Mouse (Mus musculus): ENCODE measurements around the gene Vwc2. TPM values are rescaled to one million over a fixed set of nuclear protein-coding genes. Genes with fewer than 3 reads are reported as not detected.

Gene Vwc2
- polyA plus RNA-seq, 1 experiment, result 0.52 TPM

- WGBS, result 28% methylated on average over 3 of the region's 3 CpGs
- TF ChIP-seq POLR2A (IDR thresholded peaks at IDR 0.05; ENCODE audit: low read depth, low read length) (no peak), CTCF (IDR thresholded peaks at IDR 0.05; ENCODE audit: extremely low read depth, insufficient read length, insufficient replicate concordance, low read depth, low read length) (no peak)
- no peaks in the 10 kb centered on the region for H3K27me3 ChIP-seq (ENCODE audit: control insufficient read depth, insufficient read depth, low read length)
- H3K4me3 ChIP-seq (ENCODE audit: low read depth, low read length), result no peak overlapping the region
- H3K4me1 ChIP-seq (ENCODE audit: control insufficient read depth, insufficient read depth, insufficient read length, low read length), result no peaks in the 10 kb centered on the region
- H3K27ac ChIP-seq (ENCODE audit: insufficient read depth, low read depth, low read length), result no peak overlapping the region
- H3K36me3 ChIP-seq (ENCODE audit: control insufficient read depth, insufficient read depth, low read length), result no peaks in the 10 kb centered on the region
Measured at GRCm38 (mm10) chr11:11108922-11109321, 5.1 kb upstream of the Vwc2 start.

- WGBS, result 3% methylated on average over 34 of the region's 34 CpGs
- peak overlapping the region; percentile 18; the same call in 1 of the 2 replicates for H3K4me3 ChIP-seq (ENCODE audit: low read depth, low read length)
- H3K36me3 ChIP-seq (ENCODE audit: control insufficient read depth, insufficient read depth, low read length), result no peaks in the 10 kb centered on the region
- H3K27ac ChIP-seq (ENCODE audit: insufficient read depth, low read depth, low read length), result no peak overlapping the region
- H3K4me1 ChIP-seq (ENCODE audit: control insufficient read depth, insufficient read depth, insufficient read length, low read length), result no peaks in the 10 kb centered on the region
- H3K27me3 ChIP-seq (ENCODE audit: control insufficient read depth, insufficient read depth, low read length), result peaks cover 10% of the 10 kb centered on the region
- TF ChIP-seq POLR2A (IDR thresholded peaks at IDR 0.05; ENCODE audit: low read depth, low read length) (no peak), CTCF (IDR thresholded peaks at IDR 0.05; ENCODE audit: extremely low read depth, insufficient read length, insufficient replicate concordance, low read depth, low read length) (no peak)
Measured at GRCm38 (mm10) chr11:11114234-11115030, 409 bp downstream of the Vwc2 start.

GRCm38 (mm10) chr11:11115031-11115647 lies 1.1 kb downstream of the Vwc2 start:
- Histone ChIP-seq H3K4me3 (ENCODE audit: low read depth, low read length) (peak overlapping the region; percentile 16), H3K27me3 (ENCODE audit: control insufficient read depth, insufficient read depth, low read length) (peaks cover 10% of the 10 kb centered on the region), H3K27ac (ENCODE audit: insufficient read depth, low read depth, low read length) (no peak overlapping the region), H3K4me1 (ENCODE audit: control insufficient read depth, insufficient read depth, insufficient read length, low read length) (no peaks in the 10 kb centered on the region), H3K36me3 (ENCODE audit: control insufficient read depth, insufficient read depth, low read length) (no peaks in the 10 kb centered on the region)
- 4% methylated on average over 17 of the region's 17 CpGs for WGBS
- TF ChIP-seq POLR2A (IDR thresholded peaks at IDR 0.05; ENCODE audit: low read depth, low read length) (no peak), CTCF (IDR thresholded peaks at IDR 0.05; ENCODE audit: extremely low read depth, insufficient read length, insufficient replicate concordance, low read depth, low read length) (no peak)

- WGBS, result 4% methylated on average over 93 of the region's 93 CpGs
- Histone ChIP-seq H3K4me3 (ENCODE audit: low read depth, low read length) (peak overlapping the region; percentile 26), H3K4me1 (ENCODE audit: control insufficient read depth, insufficient read depth, insufficient read length, low read length) (no peaks in the 10 kb centered on the region), H3K27me3 (ENCODE audit: control insufficient read depth, insufficient read depth, low read length) (peaks cover 10% of the 10 kb centered on the region), H3K36me3 (ENCODE audit: control insufficient read depth, insufficient read depth, low read length) (no peaks in the 10 kb centered on the region), H3K27ac (ENCODE audit: insufficient read depth, low read depth, low read length) (no peak overlapping the region)
- no peak for TF ChIP-seq POLR2A (IDR thresholded peaks at IDR 0.05; ENCODE audit: low read depth, low read length)
- TF ChIP-seq CTCF (IDR thresholded peaks at IDR 0.05; ENCODE audit: extremely low read depth, insufficient read length, insufficient replicate concordance, low read depth, low read length), result no peak
Measured at GRCm38 (mm10) chr11:11115648-11116590, 1.9 kb downstream of the Vwc2 start.

- H3K27me3 ChIP-seq (ENCODE audit: control insufficient read depth, insufficient read depth, low read length), result peaks cover 10% of the 10 kb centered on the region
- H3K36me3 ChIP-seq (ENCODE audit: control insufficient read depth, insufficient read depth, low read length), result no peaks in the 10 kb centered on the region
- no peak for TF ChIP-seq CTCF (IDR thresholded peaks at IDR 0.05; ENCODE audit: extremely low read depth, insufficient read length, insufficient replicate concordance, low read depth, low read length)
- no peak for TF ChIP-seq POLR2A (IDR thresholded peaks at IDR 0.05; ENCODE audit: low read depth, low read length)
- H3K4me1 ChIP-seq (ENCODE audit: control insufficient read depth, insufficient read depth, insufficient read length, low read length), result no peaks in the 10 kb centered on the region
- peak overlapping the region; percentile 26; the same call in 1 of the 2 replicates for H3K4me3 ChIP-seq (ENCODE audit: low read depth, low read length)
- H3K27ac ChIP-seq (ENCODE audit: insufficient read depth, low read depth, low read length), result no peak overlapping the region
- 14% methylated on average over 3 of the region's 3 CpGs for WGBS
Measured at GRCm38 (mm10) chr11:11116736-11117135, 2.7 kb downstream of the Vwc2 start.

- Histone ChIP-seq H3K27me3 (ENCODE audit: control insufficient read depth, insufficient read depth, low read length) (no peaks in the 10 kb centered on the region), H3K4me3 (ENCODE audit: low read depth, low read length) (no peak overlapping the region), H3K36me3 (ENCODE audit: control insufficient read depth, insufficient read depth, low read length) (no peaks in the 10 kb centered on the region), H3K27ac (ENCODE audit: insufficient read depth, low read depth, low read length) (no peak overlapping the region), H3K4me1 (ENCODE audit: control insufficient read depth, insufficient read depth, insufficient read length, low read length) (no peaks in the 10 kb centered on the region)
- no peak for TF ChIP-seq CTCF (IDR thresholded peaks at IDR 0.05; ENCODE audit: extremely low read depth, insufficient read length, insufficient replicate concordance, low read depth, low read length)
- no peak for TF ChIP-seq POLR2A (IDR thresholded peaks at IDR 0.05; ENCODE audit: low read depth, low read length)
- 59% methylated on average over 4 of the region's 4 CpGs for WGBS
Measured at GRCm38 (mm10) chr11:11122866-11123265, 8.8 kb downstream of the Vwc2 start.
